Mouse (Mus musculus) heart, embryonic 11.5 days (tissue): ENCODE measurements around the gene Cyp2c40. TPM values are rescaled to one million over a fixed set of nuclear protein-coding genes. Genes with fewer than 3 reads are reported as not detected.
"Not testable (repeated sequence)": the region's sequence is repeated elsewhere in the genome, so short reads cannot be mapped to it uniquely, and the experiment has no call there.

Experiments used
- ATAC-seq: fragments of 200-750 bp; cut with Nextera tagmentation; replicated peaks from 2 replicates; pipeline ENCODE4 v1.8.0; 2017; ENCODE audit warnings: moderate library complexity; ENCODE audit not compliant: insufficient number of reproducible peaks, low FRiP score, low TSS enrichment
- H3K27ac ChIP-seq: fragments of 300-500 bp; sonication (generic); 2 replicates; pipeline ENCODE4 v1.5.1; 2014; ENCODE audit warnings: mild to moderate bottlenecking, low read depth, low read length
- H3K27me3 ChIP-seq: fragments of 300-500 bp; sonication (generic); 2 replicates; pipeline ENCODE4 v1.6.1; 2014; ENCODE audit warnings: mild to moderate bottlenecking, low read length, mixed read lengths; ENCODE audit not compliant: control insufficient read depth, insufficient read depth
- H3K36me3 ChIP-seq: fragments of 300-500 bp; sonication (generic); 2 replicates; pipeline ENCODE4 v1.6.1; 2014; ENCODE audit warnings: mild to moderate bottlenecking, low read length, moderate library complexity, mixed read lengths; ENCODE audit not compliant: control insufficient read depth, insufficient read depth
- H3K4me1 ChIP-seq: fragments of 300-500 bp; sonication (generic); 2 replicates; pipeline ENCODE4 v1.6.1; 2014; ENCODE audit warnings: low read length; ENCODE audit not compliant: control insufficient read depth, insufficient read depth
- H3K4me2 ChIP-seq: fragments of 300-500 bp; sonication (generic); 2 replicates; pipeline ENCODE4 v1.6.1; 2014; ENCODE audit warnings: mild to moderate bottlenecking, moderate library complexity
- H3K4me3 ChIP-seq: fragments of 300-500 bp; sonication (generic); 2 replicates; pipeline ENCODE4 v1.5.1; 2014; ENCODE audit warnings: low read depth, low read length
- H3K9ac ChIP-seq: fragments of 300-500 bp; sonication (generic); 2 replicates; pipeline ENCODE4 v1.6.1; 2014; ENCODE audit warnings: mild to moderate bottlenecking, low read depth, low read length, moderate library complexity
- H3K9me3 ChIP-seq: fragments of 300-500 bp; sonication (generic); replicated peaks from 2 replicates; pipeline ENCODE4 v1.6.1; 2016; ENCODE audit warnings: low read length; ENCODE audit not compliant: control insufficient read depth
- WGBS: fragments of 180-500 bp; shearing (Covaris S2); extraction: QIAGEN DNeasy Blood & Tissue Kit; methylation state at CpG from one replicate; pipeline ENCODE4 v1.1.7; 2014; ENCODE audit not compliant: insufficient replicate concordance; 5-methylcytosine and 5-hydroxymethylcytosine counted together
- polyA plus RNA-seq: library from polyadenylated mRNA; unstranded; fragments of >200 nt; fragmentation: Nextera tagmentation; extraction: Ambion mirVana; gene quantifications from 2 replicates; pipeline ENCODE4 v1.2.1, GENCODE M21; 2014

The Cyp2c40 gene
- polyA plus RNA-seq = not detected in 2 replicates

GRCm38 (mm10) chr19:39812714-39813113 lies at the start of gene Cyp2c40:
Gene Cyp2c40, minus strand, starts transcription at chr19:39812814.
- H3K4me1 ChIP-seq, H3K4me3 ChIP-seq, H3K27me3 ChIP-seq, H3K36me3 ChIP-seq, H3K27ac ChIP-seq, H3K9me3 ChIP-seq, ATAC-seq, H3K9ac ChIP-seq, H3K4me2 ChIP-seq: not testable (repeated sequence)
- WGBS = 77% methylated on average over 3 of the region's 3 CpGs

- H3K4me3 ChIP-seq, H3K4me2 ChIP-seq, H3K9me3 ChIP-seq, H3K27me3 ChIP-seq, H3K27ac ChIP-seq, ATAC-seq, H3K4me1 ChIP-seq, H3K9ac ChIP-seq, H3K36me3 ChIP-seq: not testable (repeated sequence)
- WGBS = 67% methylated on average over 2 of the region's 2 CpGs
Measured at GRCm38 (mm10) chr19:39820931-39821330, 8.3 kb upstream of the Cyp2c40 start.

DNA sequence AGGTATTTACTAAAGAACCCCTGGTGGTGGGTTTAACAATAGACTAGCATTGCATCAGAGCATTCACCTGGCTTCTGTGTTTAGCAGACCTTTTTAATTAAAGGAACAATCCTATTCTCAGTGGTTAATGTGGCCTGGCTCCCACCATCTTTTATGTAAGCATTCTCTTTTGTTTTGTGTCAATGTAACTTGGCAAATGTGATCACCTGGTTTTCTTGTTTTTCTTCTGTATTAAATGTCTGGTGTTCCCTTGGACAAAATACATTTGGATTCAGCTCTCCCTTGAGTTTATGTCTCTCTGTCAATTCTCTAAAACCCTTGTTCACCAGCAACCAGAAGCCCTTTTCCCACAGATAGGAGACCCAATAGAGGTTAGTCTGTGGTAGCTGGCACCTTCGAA lies 3.8 kb upstream of the Cyp2c40 start:
- not testable (repeated sequence) for H3K4me2 ChIP-seq, ATAC-seq, H3K27ac ChIP-seq, H3K4me1 ChIP-seq, H3K9me3 ChIP-seq, H3K9ac ChIP-seq, H3K4me3 ChIP-seq, H3K36me3 ChIP-seq, H3K27me3 ChIP-seq
- WGBS = 74% methylated on average over 1 of the region's 1 CpGs

DNA sequence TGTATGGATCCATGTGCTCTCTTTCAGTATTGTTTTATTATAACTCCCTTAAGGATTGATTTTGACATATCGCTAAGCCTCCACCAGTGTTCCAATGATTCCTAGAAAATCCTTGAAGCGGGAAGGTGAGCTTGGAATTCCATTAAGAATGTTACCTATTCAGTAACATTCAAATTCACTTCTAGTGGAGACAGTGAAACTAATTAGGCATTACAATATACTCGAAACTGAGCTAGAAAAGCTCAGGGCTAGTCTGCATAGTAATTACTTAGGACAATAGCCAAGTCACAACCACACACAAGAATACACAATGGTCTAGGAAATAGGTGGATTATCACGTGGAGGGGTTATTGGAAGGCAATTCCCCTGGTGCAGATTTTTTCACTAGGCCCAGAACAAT lies 3.4 kb upstream of the Cyp2c40 start:
- not testable (repeated sequence) for H3K27me3 ChIP-seq, H3K27ac ChIP-seq, H3K4me2 ChIP-seq, H3K4me1 ChIP-seq, H3K9me3 ChIP-seq, ATAC-seq, H3K36me3 ChIP-seq, H3K9ac ChIP-seq, H3K4me3 ChIP-seq
- 73% methylated on average over 4 of the region's 4 CpGs for WGBS

- not testable (repeated sequence) for H3K4me1 ChIP-seq, H3K9me3 ChIP-seq, H3K4me2 ChIP-seq, H3K27ac ChIP-seq, H3K9ac ChIP-seq, H3K36me3 ChIP-seq, H3K27me3 ChIP-seq, H3K4me3 ChIP-seq, ATAC-seq
- 76% methylated on average over 2 of the region's 2 CpGs for WGBS
Measured at GRCm38 (mm10) chr19:39785458-39785857, 27.2 kb downstream of the Cyp2c40 start.

- Histone ChIP-seq H3K27me3 (no peaks in the 10 kb centered on the region), H3K4me2 (no peak overlapping the region), H3K4me3 (no peak overlapping the region), H3K27ac (no peak overlapping the region), H3K9ac (no peak overlapping the region), H3K9me3 (no peaks in the 10 kb centered on the region), H3K36me3 (no peaks in the 10 kb centered on the region), H3K4me1 (no peaks in the 10 kb centered on the region)
- ATAC-seq = no peak
- 43% methylated on average over 1 of the region's 1 CpGs for WGBS
Measured at GRCm38 (mm10) chr19:39745357-39745756, 67.3 kb downstream of the Cyp2c40 start.

GRCm38 (mm10) chr19:39744361-39744760 lies 68.3 kb downstream of the Cyp2c40 start:
- WGBS = 63% methylated on average over 1 of the region's 1 CpGs
- H3K27me3 ChIP-seq, H3K4me1 ChIP-seq, H3K27ac ChIP-seq, H3K9ac ChIP-seq, H3K4me3 ChIP-seq, H3K9me3 ChIP-seq, H3K36me3 ChIP-seq, H3K4me2 ChIP-seq, ATAC-seq: not testable (repeated sequence)

DNA sequence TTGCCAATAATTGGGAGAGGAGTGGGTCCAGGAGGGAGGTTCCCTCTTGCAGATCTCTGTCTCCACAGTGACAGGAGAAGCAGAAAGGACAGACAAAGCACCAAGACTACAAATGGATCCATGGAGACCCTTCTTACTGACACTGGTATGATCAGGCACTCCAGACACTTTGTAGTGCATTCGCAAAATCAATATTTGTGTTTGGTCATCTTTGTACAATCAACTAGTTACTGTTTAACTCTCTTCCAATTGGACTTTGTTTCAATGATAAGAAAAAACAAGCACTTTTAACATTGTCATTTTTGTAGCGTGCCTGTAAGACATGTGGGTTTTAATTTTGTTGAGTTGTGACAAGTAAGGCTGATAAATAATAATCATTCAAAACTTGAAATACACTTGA lies 71.7 kb downstream of the Cyp2c40 start, which contains the start of gene Cyp2c68:
Gene Cyp2c68 (minus strand): TSS at position 135 of the 400 bp plus-strand sequence.
- Histone ChIP-seq H3K4me2 (no peak within 1 kb of the TSS), H3K4me3 (no peak within 1 kb of the TSS), H3K27me3 (no peaks in the 10 kb centered on the region), H3K9me3 (no peaks in the 10 kb centered on the region), H3K4me1 (no peaks in the 10 kb centered on the region), H3K36me3 (no peaks in the 10 kb centered on the region), H3K9ac (no peak within 1 kb of the TSS), H3K27ac (no peak within 1 kb of the TSS)
- WGBS = 78% methylated on average over 2 of the region's 2 CpGs
- no peak for ATAC-seq
